Mouse (Mus musculus) ES-Bruce4 (cell line): Measurements from ENCODE around the gene Rnft1.

ENCODE experiments used
- CTCF ChIP-seq: IDR thresholded peaks from one replicate; pipeline ENCODE4 v1.8.1; 2011; ENCODE audit warnings: low read depth, low read length
- EP300 ChIP-seq: IDR thresholded peaks from 2 replicates; pipeline ENCODE4 v1.6.1; 2011; ENCODE audit warnings: low read depth, low read length; ENCODE audit not compliant: insufficient read depth
- POLR2A ChIP-seq: IDR thresholded peaks from one replicate; pipeline ENCODE4 v1.8.1; 2011; ENCODE audit warnings: low read length; ENCODE audit not compliant: insufficient read depth

GRCm38 (mm10) chr11:86438261-86438660, 46.2 kb upstream of the Rnft1 start:
- TF ChIP-seq EP300 (no peak), CTCF (no peak), POLR2A (no peak)
